Mouse (Mus musculus) testis, adult 2 months (tissue): ENCODE data around the gene Rbfox1.

Source experiments
- CTCF ChIP-seq: fragments of 200-500 bp; IDR thresholded peaks from 2 replicates; pipeline ENCODE4 v1.5.1; 2012; ENCODE audit warnings: low read depth, mild to moderate bottlenecking, inconsistent platforms, low read length, moderate library complexity; ENCODE audit not compliant: control insufficient read depth, insufficient read depth, insufficient replicate concordance
- POLR2A ChIP-seq: fragments of 200-500 bp; IDR thresholded peaks from 2 replicates; pipeline ENCODE4 v1.6.1; 2012; ENCODE audit warnings: low read depth, mild to moderate bottlenecking, inconsistent platforms, low read length, moderate library complexity; ENCODE audit not compliant: control insufficient read depth

DNA sequence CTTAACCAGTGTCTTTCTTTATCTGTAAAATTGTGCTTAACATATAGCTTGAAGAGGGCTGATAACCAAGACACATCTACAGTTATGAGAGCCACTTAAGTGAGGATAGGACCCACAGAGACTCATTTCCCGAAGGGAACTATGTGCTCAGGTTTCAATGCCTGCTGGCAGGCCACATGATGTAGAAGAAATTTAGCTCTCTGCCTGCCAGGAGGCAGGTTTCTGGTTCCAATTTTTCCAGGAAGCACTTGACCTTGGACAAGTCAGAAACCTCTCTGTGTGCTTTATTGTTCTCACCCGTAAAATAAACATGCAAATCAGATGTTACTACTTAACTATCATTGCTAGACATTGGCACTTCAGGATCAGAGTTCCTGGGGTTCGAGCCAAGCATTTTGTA is 1033.5 kb downstream of the Rbfox1 start:
- TF ChIP-seq CTCF, result no peak
- no peak for TF ChIP-seq POLR2A
